Mouse (Mus musculus): Measurements from ENCODE around the gene Tmem120b. TPM values are rescaled to one million over a fixed set of nuclear protein-coding genes. Genes with fewer than 3 reads are reported as not detected.

The Tmem120b gene
- total and polyA plus RNA-seq, 3 experiments: 4.8 to 8.0 (median 6.2) TPM

DNA sequence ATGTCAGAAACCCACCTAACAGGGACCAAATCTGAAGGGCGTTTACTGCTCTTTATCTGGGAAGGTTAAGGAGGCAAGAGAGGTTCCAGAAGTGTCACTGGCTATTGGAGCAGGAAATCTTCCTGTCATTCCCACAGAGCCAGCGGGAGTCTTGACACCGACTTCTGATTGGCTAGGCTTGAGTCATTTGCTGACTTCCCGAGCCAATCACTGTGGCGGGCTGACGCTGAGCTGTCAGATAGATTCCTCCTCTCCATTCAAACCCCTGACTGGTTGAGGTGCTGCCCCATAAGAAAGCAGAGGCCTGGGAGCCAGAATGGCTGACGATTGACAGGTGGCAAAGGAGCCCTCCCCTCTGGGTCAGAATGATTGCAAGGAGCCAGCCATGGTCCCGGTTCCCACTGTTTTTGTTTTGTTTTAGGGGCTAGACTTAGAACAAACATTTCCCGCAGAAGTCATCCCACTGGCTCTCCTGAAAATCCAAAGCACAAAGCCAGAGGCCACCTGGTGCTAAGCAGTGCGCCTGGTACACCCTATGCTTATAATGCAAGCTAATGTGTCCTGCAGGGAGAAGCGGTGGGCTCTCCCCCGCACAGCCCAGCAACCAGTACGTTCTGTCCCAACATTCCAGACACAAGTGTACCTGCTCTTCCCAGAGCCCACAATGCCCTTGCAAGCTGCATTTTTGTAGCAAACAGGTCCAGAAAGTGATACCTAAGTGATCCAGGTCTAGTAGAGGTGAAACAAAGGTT is 41.4 kb downstream of the Tmem120b start:
- no peak for DNase-seq (ENCODE audit: extremely low read depth)
- no peaks in the 10 kb centered on the region for H3K79me2 ChIP-seq (replicated peaks; ENCODE audit: control insufficient read depth, extremely low read depth, insufficient read depth, poor library complexity, severe bottlenecking)
- H3K27me3 ChIP-seq (replicated peaks): no peaks in the 10 kb centered on the region
- peaks cover 0 to 37% of the 10 kb centered on the region in 2 experiments for H3K36me3 ChIP-seq (replicated peaks in 1 of 2; ENCODE audit: control insufficient read depth in 1 of 2, insufficient read depth in 1 of 2, low read length in 1 of 2)
- TF ChIP-seq TBP (conservative IDR thresholded peaks at IDR 0.05; ENCODE audit: low read depth, low read length) (no peak), ZC3H11A (IDR thresholded peaks at IDR 0.05; ENCODE audit: low read depth, low read length) (no peak), ETS1 (conservative IDR thresholded peaks at IDR 0.05; ENCODE audit: low read depth, low read length) (no peak), MAZ (IDR thresholded peaks at IDR 0.05; ENCODE audit: low read depth, low read length) (no peak), ZMIZ1 (IDR thresholded peaks at IDR 0.05; ENCODE audit: low read depth, low read length) (no peak), IRF4 (IDR thresholded peaks at IDR 0.05; ENCODE audit: low read depth, low read length) (no peak), SIN3A (IDR thresholded peaks at IDR 0.05; ENCODE audit: low read length) (no peak), EP300 (IDR thresholded peaks at IDR 0.05; ENCODE audit: low read length) (no peak), NRF1 (IDR thresholded peaks at IDR 0.05; ENCODE audit: low read depth, low read length) (no peak)
- H3K27ac ChIP-seq (ENCODE audit: insufficient read depth, low read depth): no peak overlapping the region
- H3K9ac ChIP-seq (ENCODE audit: insufficient read depth, low read depth): no peak overlapping the region
- H3K4me3 ChIP-seq (replicated peaks in 1 of 3; ENCODE audit: low read depth in 2 of 3, low read length in 2 of 3, poor library complexity in 1 of 3): no peak overlapping the region
- in situ Hi-C loops (cut with MboI; ENCODE audit: low pct_ligation_motif_present, low pct_unique_long_range_greater_than_20kb, low sequenced_read_pairs) (no loop called here), dilution Hi-C loops (cut with MboI; ENCODE audit: extremely low pct_ligation_motif_present, extremely low pct_unique_long_range_greater_than_20kb, low sequenced_read_pairs) (no loop called here)
- 0 out of 4 replicates have a peak, but pooled peaks cover 0 to 4% of the 10 kb centered on the region in 2 experiments for H3K4me1 ChIP-seq (ENCODE audit: control insufficient read depth in 1 of 2, insufficient read depth in 2 of 2)
- no peaks in the 10 kb centered on the region for H3K9me3 ChIP-seq (replicated peaks; ENCODE audit: low read length)
- H3K4me2 ChIP-seq (ENCODE audit: insufficient read depth, low read depth, poor library complexity, severe bottlenecking): no peak overlapping the region

DNA sequence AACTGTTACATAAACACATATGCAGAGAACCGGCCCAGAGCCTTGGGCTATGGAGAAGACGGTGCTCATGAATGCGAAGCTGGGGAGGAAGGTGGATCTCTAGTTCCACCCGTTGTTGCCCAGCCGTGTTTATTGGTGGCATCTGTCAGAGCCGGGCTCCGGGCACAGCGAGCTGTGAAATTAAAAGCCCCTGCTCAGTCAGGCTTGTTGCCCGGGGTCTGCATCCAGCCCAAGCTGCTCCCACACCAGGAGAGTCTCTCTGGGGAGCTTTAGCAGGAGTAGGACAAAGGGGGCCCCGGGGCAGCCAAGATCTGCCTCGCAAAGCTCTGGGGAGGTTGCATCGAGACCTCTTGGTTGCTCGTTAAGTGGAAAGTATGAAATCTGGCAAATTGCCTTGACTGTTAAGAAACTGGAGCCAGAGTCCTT is 42.1 kb downstream of the Tmem120b start:
- H3K9ac ChIP-seq (ENCODE audit: insufficient read depth, low read depth): no peak overlapping the region
- H3K36me3 ChIP-seq (replicated peaks in 1 of 2; ENCODE audit: control insufficient read depth in 1 of 2, insufficient read depth in 1 of 2, low read length in 1 of 2): peaks cover 0 to 40% of the 10 kb centered on the region in 2 experiments
- H3K4me1 ChIP-seq (ENCODE audit: control insufficient read depth in 1 of 2, insufficient read depth in 2 of 2): 0 out of 4 replicates have a peak, but pooled peaks cover 0 to 4% of the 10 kb centered on the region in 2 experiments
- DNase-seq (ENCODE audit: extremely low read depth): no peak
- in situ Hi-C loops (cut with MboI; ENCODE audit: low pct_ligation_motif_present, low pct_unique_long_range_greater_than_20kb, low sequenced_read_pairs): no loop called here
- no peak overlapping the region for H3K4me3 ChIP-seq (replicated peaks in 1 of 3; ENCODE audit: low read depth in 2 of 3, low read length in 2 of 3, poor library complexity in 1 of 3)
- H3K27me3 ChIP-seq (replicated peaks): no peaks in the 10 kb centered on the region
- no peaks in the 10 kb centered on the region for H3K79me2 ChIP-seq (replicated peaks; ENCODE audit: control insufficient read depth, extremely low read depth, insufficient read depth, poor library complexity, severe bottlenecking)
- TF ChIP-seq MAFK (IDR thresholded peaks at IDR 0.05; ENCODE audit: insufficient replicate concordance, low read length) (no peak), RCOR1 (conservative IDR thresholded peaks at IDR 0.05; ENCODE audit: low read depth, low read length) (no peak), MAZ (IDR thresholded peaks at IDR 0.05; ENCODE audit: low read depth, low read length) (no peak), USF2 (conservative IDR thresholded peaks at IDR 0.05; ENCODE audit: low read depth, low read length) (no peak)
- H3K4me2 ChIP-seq (ENCODE audit: insufficient read depth, low read depth, poor library complexity, severe bottlenecking): no peak overlapping the region
- no peak overlapping the region for H3K27ac ChIP-seq (ENCODE audit: insufficient read depth, low read depth)
- dilution Hi-C loops (cut with MboI; ENCODE audit: extremely low pct_ligation_motif_present, extremely low pct_unique_long_range_greater_than_20kb, low sequenced_read_pairs): no loop called here
- no peaks in the 10 kb centered on the region for H3K9me3 ChIP-seq (replicated peaks; ENCODE audit: low read length)

Measured in CH12.LX (cell line).